Mouse (Mus musculus): ENCODE data around the gene Fuz. TPM values are rescaled to one million over a fixed set of nuclear protein-coding genes. Genes with fewer than 3 reads are reported as not detected.

Gene Fuz
- polyA plus RNA-seq, 1 experiment from 2014 or later = 13.9 TPM

DNA sequence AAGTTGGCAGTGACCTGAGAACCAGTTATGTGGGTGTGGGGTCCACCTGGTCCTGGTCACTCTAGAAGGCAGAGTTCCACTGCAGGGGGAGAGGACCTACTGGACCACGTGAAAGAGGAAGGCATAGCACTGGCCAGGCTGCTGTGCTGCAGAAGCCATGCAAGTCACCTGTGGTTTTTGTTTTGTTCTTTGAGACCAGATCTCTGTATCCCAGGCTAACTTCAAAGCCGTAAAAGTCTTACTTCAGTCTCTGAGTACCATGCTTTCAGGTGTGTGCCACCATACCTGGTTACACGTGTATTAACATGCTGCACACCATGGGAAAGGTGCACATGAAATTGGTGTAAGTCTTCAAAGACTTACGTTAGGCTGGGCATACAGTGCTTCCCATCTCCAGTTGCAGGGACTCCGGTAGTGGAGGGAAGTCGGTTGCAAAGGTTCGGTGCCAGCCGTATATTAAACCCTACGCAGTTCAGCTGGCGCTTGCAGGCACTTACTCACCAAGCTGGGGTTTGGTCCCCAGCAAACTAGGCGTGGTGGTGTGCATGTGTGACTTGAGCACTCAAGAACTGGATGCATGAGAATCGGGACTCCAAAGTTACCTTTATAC is 44.1 kb upstream of the Fuz start:
- H3K4me3 ChIP-seq (ENCODE audit: low read depth, low read length) = no peak overlapping the region
- no peak overlapping the region for H3K4me2 ChIP-seq (replicated peaks; ENCODE audit: low read depth, low read length)
- 93% methylated on average over 12 of the region's 12 CpGs for WGBS

DNA sequence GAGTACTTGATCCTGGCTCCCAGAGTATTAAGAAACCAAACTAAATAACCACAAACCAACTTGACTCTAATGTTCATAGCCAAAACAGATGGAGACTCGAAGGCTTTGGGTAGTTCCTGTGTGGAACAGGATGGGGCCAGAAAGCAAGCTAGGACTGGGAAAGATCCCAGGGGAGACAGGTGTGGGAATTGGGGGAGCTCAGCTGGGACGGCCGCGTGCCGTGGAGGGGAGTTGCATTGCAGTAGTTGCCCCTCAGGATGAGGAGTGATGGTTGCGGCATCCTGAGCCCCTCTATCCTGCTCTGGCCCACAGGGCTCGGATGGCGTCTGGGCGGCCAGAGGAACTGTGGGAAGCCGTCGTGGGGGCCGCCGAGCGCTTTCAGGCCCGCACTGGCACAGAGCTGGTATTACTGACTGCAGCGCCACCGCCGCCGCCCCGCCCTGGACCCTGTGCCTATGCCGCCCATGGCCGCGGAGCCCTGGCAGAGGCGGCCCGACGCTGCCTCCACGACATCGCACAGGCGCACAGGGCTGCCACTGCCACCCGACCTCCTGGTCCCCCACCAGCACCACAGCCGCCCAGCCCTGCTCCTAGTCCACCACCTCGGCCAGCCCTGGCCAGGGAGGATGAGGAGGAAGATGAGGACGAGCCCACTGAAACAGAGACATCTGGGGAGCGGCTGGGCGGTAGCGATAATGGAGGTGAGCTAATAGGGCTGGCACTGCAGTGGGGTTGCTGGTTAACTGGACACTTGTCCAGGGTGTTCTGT is 43.4 kb upstream of the Fuz start:
- no peak for DNase-seq (ENCODE audit: low spot score)

More for the DNA sequence above, 44.1 kb upstream of the Fuz start:
- Histone ChIP-seq H3K27me3 (ENCODE audit: control insufficient read depth, insufficient read depth, low read length) (no peaks in the 10 kb centered on the region), H3K9me3 (ENCODE audit: control insufficient read depth, low read length) (no peaks in the 10 kb centered on the region), H3K9ac (ENCODE audit: low read depth, low read length) (no peak overlapping the region), H3K4me1 (replicated peaks; ENCODE audit: control insufficient read depth, insufficient read depth, low read length) (peaks cover 10% of the 10 kb centered on the region), H3K27ac (ENCODE audit: low read depth, low read length) (no peak overlapping the region), H3K36me3 (ENCODE audit: control insufficient read depth, insufficient read depth, low read length) (no peaks in the 10 kb centered on the region; the same call in 1 of the 2 replicates)
- ATAC-seq (ENCODE audit: low FRiP score) = no peak
- DNase-seq (ENCODE audit: low spot score) = no peak

DNA sequence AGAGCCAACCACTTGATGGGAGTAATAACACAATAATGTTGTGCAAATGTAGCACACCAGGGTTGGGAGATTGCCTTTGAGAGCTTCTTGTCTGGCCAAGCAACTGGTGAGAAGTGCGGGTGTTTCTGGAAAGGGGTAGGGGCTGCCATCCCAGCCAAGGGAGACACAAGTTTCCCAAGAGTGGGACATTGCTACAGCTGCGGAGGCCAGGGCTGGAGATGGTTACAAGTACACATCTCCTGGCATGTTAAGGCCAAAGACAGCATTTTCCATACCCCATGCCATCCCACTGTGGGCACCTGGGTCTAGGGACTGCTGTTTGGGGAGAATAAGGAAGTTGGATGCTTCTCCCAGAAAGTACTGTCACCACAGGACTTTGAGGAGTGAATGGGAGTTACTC is 42.8 kb upstream of the Fuz start:
- DNase-seq (ENCODE audit: low spot score) = no peak

More for the DNA sequence above, 43.4 kb upstream of the Fuz start:
- no peak for ATAC-seq (ENCODE audit: low FRiP score)
- H3K36me3 ChIP-seq (ENCODE audit: control insufficient read depth, insufficient read depth, low read length) = no peaks in the 10 kb centered on the region; the same call in 1 of the 2 replicates
- H3K4me3 ChIP-seq (ENCODE audit: low read depth, low read length) = no peak overlapping the region
- 91% methylated on average over 35 of the region's 36 CpGs for WGBS
- H3K27me3 ChIP-seq (ENCODE audit: control insufficient read depth, insufficient read depth, low read length) = no peaks in the 10 kb centered on the region
- no peak overlapping the region for H3K9ac ChIP-seq (ENCODE audit: low read depth, low read length)
- no peak overlapping the region for H3K27ac ChIP-seq (ENCODE audit: low read depth, low read length)
- peaks cover 10% of the 10 kb centered on the region for H3K4me1 ChIP-seq (replicated peaks; ENCODE audit: control insufficient read depth, insufficient read depth, low read length)
- no peak overlapping the region for H3K4me2 ChIP-seq (replicated peaks; ENCODE audit: low read depth, low read length)
- H3K9me3 ChIP-seq (ENCODE audit: control insufficient read depth, low read length) = no peaks in the 10 kb centered on the region

DNA sequence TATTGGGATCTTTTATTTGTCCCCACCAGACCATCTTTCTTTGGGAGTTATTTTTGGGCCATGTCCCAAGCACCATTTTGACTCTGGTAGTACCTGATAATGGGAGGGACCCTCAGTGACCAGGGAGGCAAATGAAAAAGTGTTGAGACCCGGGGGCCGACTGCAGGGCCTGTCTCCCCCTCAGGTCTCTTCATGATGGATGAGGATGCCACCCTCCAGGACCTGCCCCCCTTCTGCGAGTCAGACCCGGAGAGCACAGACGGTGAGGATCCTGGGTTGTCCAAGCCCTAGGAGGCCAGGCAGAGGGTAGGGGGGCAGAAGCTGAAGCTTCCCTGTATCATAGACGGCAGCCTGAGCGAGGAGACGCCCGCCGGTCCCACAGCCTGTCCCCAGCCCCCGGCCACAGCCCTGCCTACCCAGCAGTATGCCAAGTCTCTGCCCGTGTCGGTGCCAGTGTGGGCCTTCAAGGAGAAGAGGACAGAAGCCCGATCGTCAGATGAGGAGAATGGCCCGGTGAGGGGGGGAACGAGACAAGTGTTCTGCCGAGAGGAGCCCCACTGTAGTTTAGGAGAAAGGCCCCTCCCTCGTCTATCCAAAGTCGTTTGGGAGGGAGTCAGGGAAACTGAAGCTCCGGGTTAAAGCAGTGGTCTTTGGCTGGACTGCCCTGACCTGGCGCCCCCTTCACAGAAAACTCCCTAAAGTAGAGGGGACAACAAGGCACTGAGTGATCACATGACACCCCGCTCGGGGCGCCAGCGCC is 42.1 kb upstream of the Fuz start:
- no peak for DNase-seq (ENCODE audit: low spot score)
- peak overlapping the region; percentile 69 for H3K9ac ChIP-seq (ENCODE audit: low read depth, low read length)
- H3K27ac ChIP-seq (ENCODE audit: low read depth, low read length) = peak overlapping the region; percentile 86
- no peaks in the 10 kb centered on the region; the same call in 1 of the 2 replicates for H3K36me3 ChIP-seq (ENCODE audit: control insufficient read depth, insufficient read depth, low read length)
- peaks cover 16% of the 10 kb centered on the region for H3K4me1 ChIP-seq (replicated peaks; ENCODE audit: control insufficient read depth, insufficient read depth, low read length)
- peak overlapping the region; percentile 42 for H3K4me3 ChIP-seq (ENCODE audit: low read depth, low read length)
- WGBS = 31% methylated on average over 22 of the region's 26 CpGs
- H3K9me3 ChIP-seq (ENCODE audit: control insufficient read depth, low read length) = no peaks in the 10 kb centered on the region
- ATAC-seq (ENCODE audit: low FRiP score) = no peak
- no peaks in the 10 kb centered on the region for H3K27me3 ChIP-seq (ENCODE audit: control insufficient read depth, insufficient read depth, low read length)
- H3K4me2 ChIP-seq (replicated peaks; ENCODE audit: low read depth, low read length) = peak overlapping the region; percentile 64

More for the DNA sequence above, 42.8 kb upstream of the Fuz start:
- 85% methylated on average over 2 of the region's 2 CpGs for WGBS
- Histone ChIP-seq H3K4me3 (ENCODE audit: low read depth, low read length) (0 out of 2 replicates have a peak overlapping the region, but pooled peaks have one; percentile 4), H3K4me1 (replicated peaks; ENCODE audit: control insufficient read depth, insufficient read depth, low read length) (peaks cover 14% of the 10 kb centered on the region), H3K9ac (ENCODE audit: low read depth, low read length) (no peak overlapping the region), H3K36me3 (ENCODE audit: control insufficient read depth, insufficient read depth, low read length) (no peaks in the 10 kb centered on the region; the same call in 1 of the 2 replicates), H3K27ac (ENCODE audit: low read depth, low read length) (no peak overlapping the region), H3K9me3 (ENCODE audit: control insufficient read depth, low read length) (no peaks in the 10 kb centered on the region), H3K4me2 (replicated peaks; ENCODE audit: low read depth, low read length) (no peak overlapping the region), H3K27me3 (ENCODE audit: control insufficient read depth, insufficient read depth, low read length) (no peaks in the 10 kb centered on the region)
- no peak for ATAC-seq (ENCODE audit: low FRiP score)

DNA sequence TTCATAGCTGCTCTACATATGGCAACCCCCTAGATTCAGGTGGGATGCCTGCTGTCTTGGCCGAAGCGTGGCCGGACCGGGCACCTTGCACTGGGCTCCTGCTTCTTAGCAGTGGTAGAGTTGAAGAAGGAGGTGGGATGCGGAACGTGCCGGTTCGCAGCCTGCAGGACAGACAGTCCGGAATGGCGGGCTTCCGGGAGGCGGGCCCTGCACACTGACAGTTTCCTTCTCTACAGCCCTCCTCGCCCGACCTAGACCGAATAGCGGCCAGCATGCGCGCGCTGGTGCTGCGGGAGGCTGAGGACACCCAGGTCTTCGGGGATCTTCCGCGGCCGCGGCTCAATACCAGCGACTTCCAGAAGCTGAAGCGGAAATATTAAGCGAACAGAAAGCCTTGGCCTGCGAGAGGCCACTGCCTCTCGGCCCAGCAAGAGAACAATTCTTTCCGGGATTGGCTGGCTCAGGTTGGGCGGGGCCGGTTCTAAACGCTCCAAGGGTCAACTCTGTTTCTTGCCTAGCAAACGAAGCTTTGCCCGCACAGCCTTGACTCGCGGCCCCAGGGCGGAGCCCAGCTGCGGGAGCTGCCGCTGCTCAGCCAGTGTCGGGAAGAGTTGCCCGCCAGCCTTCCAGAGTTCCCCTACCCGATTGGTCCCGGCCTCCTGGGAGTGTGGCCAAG is 41.4 kb upstream of the Fuz start:
- Histone ChIP-seq H3K27me3 (ENCODE audit: control insufficient read depth, insufficient read depth, low read length) (no peaks in the 10 kb centered on the region), H3K4me1 (replicated peaks; ENCODE audit: control insufficient read depth, insufficient read depth, low read length) (peaks cover 16% of the 10 kb centered on the region), H3K27ac (ENCODE audit: low read depth, low read length) (peak overlapping the region; percentile 86), H3K9me3 (ENCODE audit: control insufficient read depth, low read length) (no peaks in the 10 kb centered on the region), H3K36me3 (ENCODE audit: control insufficient read depth, insufficient read depth, low read length) (no peaks in the 10 kb centered on the region; the same call in 1 of the 2 replicates), H3K9ac (ENCODE audit: low read depth, low read length) (peak overlapping the region; percentile 69), H3K4me2 (replicated peaks; ENCODE audit: low read depth, low read length) (peak overlapping the region; percentile 64), H3K4me3 (ENCODE audit: low read depth, low read length) (peak overlapping the region; percentile 42)
- ATAC-seq (ENCODE audit: low FRiP score) (peak; percentile 44), DNase-seq (ENCODE audit: low spot score) (peak; percentile 79)
- 1% methylated on average over 45 of the region's 45 CpGs for WGBS

DNA sequence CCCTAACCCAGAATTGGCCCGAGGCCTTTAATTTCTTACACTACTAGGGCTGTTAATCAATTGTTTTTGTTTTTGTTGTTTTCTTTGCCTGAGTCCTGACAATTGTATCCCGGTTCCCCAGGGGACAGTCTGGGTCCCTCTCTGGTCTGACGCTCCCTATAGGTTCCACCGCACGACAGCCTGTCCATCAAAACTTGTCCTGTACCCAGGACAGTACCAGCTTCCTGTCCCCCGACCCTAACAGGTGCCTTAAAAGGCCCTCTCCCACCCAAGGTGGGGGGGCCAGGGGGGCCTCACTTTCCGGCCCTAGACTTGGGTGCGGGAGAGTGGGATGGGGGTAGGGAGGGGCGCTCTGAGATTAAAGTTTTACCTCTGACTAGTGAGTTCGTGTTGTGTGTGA is 40.8 kb upstream of the Fuz start:
- H3K27ac ChIP-seq (ENCODE audit: low read depth, low read length) = peak overlapping the region; percentile 86
- no peaks in the 10 kb centered on the region; the same call in 1 of the 2 replicates for H3K36me3 ChIP-seq (ENCODE audit: control insufficient read depth, insufficient read depth, low read length)
- WGBS = 47% methylated on average over 10 of the region's 10 CpGs
- DNase-seq (ENCODE audit: low spot score) (no peak), ATAC-seq (ENCODE audit: low FRiP score) (0 out of 2 replicates have a peak, but pooled peaks have one; percentile 17)
- H3K27me3 ChIP-seq (ENCODE audit: control insufficient read depth, insufficient read depth, low read length) = no peaks in the 10 kb centered on the region
- peak overlapping the region; percentile 42 for H3K4me3 ChIP-seq (ENCODE audit: low read depth, low read length)
- peak overlapping the region; percentile 69 for H3K9ac ChIP-seq (ENCODE audit: low read depth, low read length)
- H3K4me1 ChIP-seq (replicated peaks; ENCODE audit: control insufficient read depth, insufficient read depth, low read length) = peaks cover 16% of the 10 kb centered on the region
- H3K9me3 ChIP-seq (ENCODE audit: control insufficient read depth, low read length) = no peaks in the 10 kb centered on the region
- peak overlapping the region; percentile 64 for H3K4me2 ChIP-seq (replicated peaks; ENCODE audit: low read depth, low read length)

DNA sequence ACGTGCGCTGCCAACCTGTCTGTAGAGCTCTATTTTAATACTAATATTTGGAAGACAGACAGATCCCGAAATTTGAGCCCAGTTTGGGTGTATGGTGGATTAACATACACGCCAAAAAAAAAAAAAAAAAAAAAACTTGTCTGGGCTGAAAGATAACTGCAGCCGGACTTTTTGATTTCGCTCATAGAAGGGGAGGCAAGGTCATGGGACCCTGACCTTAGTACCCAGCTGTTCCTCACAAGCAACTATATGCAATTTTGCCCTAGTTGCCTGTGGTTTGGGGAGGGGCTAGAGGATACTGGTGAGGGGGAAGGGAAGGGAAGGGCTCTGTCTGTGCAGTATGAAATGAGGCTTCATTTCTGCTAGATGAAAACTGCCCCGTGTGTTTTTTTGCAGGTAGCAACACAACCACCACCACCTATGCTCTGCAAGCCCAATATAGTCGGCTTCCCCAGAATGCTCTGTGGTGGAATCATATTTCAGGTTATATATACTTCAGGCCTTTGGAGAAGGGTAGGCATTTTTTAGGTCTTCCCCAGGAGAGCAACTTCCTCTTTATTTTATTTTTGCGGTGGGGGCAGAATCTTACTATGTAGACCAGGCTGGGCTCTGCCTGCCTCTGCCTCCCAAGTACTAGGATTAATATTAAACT is 39.5 kb upstream of the Fuz start:
- no peaks in the 10 kb centered on the region for H3K9me3 ChIP-seq (ENCODE audit: control insufficient read depth, low read length)
- H3K9ac ChIP-seq (ENCODE audit: low read depth, low read length) = no peak overlapping the region
- H3K4me2 ChIP-seq (replicated peaks; ENCODE audit: low read depth, low read length) = peak overlapping the region; percentile 74

More for the DNA sequence above, 39.5 kb upstream of the Fuz start:
- Histone ChIP-seq H3K27ac (ENCODE audit: low read depth, low read length) (peak overlapping the region; percentile 87), H3K36me3 (ENCODE audit: control insufficient read depth, insufficient read depth, low read length) (no peaks in the 10 kb centered on the region; the same call in 1 of the 2 replicates), H3K4me3 (ENCODE audit: low read depth, low read length) (peak overlapping the region; percentile 61), H3K27me3 (ENCODE audit: control insufficient read depth, insufficient read depth, low read length) (no peaks in the 10 kb centered on the region), H3K4me1 (replicated peaks; ENCODE audit: control insufficient read depth, insufficient read depth, low read length) (peaks cover 16% of the 10 kb centered on the region)
- no peak for DNase-seq (ENCODE audit: low spot score)
- WGBS = 67% methylated on average over 9 of the region's 9 CpGs
- no peak for ATAC-seq (ENCODE audit: low FRiP score)

All from hindbrain, embryonic 11.5 days (tissue).